Mouse (Mus musculus) lung, postnatal 0 days (tissue): ENCODE measurements around the gene Pkd1l3.

Experiments
- CTCF ChIP-seq: IDR thresholded peaks from 2 replicates; pipeline ENCODE4 v1.5.1; 2016; ENCODE audit warnings: antibody characterized with exemption, mild to moderate bottlenecking
- EP300 ChIP-seq: IDR thresholded peaks from 2 replicates; pipeline ENCODE4 v1.6.1; 2016; ENCODE audit warnings: antibody characterized with exemption, mild to moderate bottlenecking, control low read depth

DNA sequence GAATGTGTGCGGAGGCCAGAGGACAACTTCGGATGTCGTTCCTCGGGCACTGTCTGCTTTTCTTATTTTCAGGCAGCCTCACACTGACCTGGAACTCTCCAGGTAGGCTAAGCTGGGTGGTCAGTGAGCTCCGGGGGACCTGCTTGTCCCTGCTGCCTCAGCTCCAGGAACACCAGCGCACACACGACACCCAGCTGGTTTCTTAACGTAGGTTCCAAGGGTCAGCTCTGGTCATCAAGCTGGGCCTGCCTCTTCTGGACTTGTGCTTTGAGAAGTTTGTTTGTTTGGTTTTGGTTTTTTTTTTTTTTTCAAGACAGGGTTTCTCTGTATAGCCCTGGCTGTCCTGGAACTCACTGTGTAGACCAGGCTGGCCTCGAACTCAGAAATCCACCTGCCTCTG, 23.4 kb upstream of the Pkd1l3 start:
- no peak for TF ChIP-seq CTCF
- no peak for TF ChIP-seq EP300
